Mouse (Mus musculus) lung, embryonic 14.5 days (tissue): ENCODE data around the gene Ldlr. TPM values are rescaled to one million over a fixed set of nuclear protein-coding genes. Genes with fewer than 3 reads are reported as not detected.
"Not testable (repeated sequence)": the region's sequence is repeated elsewhere in the genome, so short reads cannot be mapped to it uniquely, and the experiment has no call there.

Experiments
- ATAC-seq: fragments of 200-750 bp; cut with Nextera tagmentation; 2 replicates; pipeline ENCODE4 v1.8.0; 2017; ENCODE audit warnings: mild to moderate bottlenecking, moderate TSS enrichment, moderate library complexity; ENCODE audit not compliant: insufficient read depth
- DNase-seq: peaks from one replicate; pipeline ENCODE4 v3.0.0-alpha.2; 2015
- H3K27ac ChIP-seq: fragments of 300-500 bp; sonication (generic); 2 replicates; pipeline ENCODE4 v1.5.1; 2014; ENCODE audit warnings: low read depth, mild to moderate bottlenecking, moderate library complexity
- H3K27me3 ChIP-seq: fragments of 300-500 bp; sonication (generic); 2 replicates; pipeline ENCODE4 v1.6.1; 2014; ENCODE audit warnings: low read length, control low read depth; ENCODE audit not compliant: insufficient read depth
- H3K36me3 ChIP-seq: fragments of 300-500 bp; sonication (generic); 2 replicates; pipeline ENCODE4 v1.6.1; 2014; ENCODE audit warnings: control low read depth; ENCODE audit not compliant: insufficient read depth
- H3K4me1 ChIP-seq: fragments of 300-500 bp; sonication (generic); 2 replicates; pipeline ENCODE4 v1.6.1; 2014; ENCODE audit warnings: antibody characterized with exemption, control low read depth; ENCODE audit not compliant: insufficient read depth
- H3K4me2 ChIP-seq: fragments of 300-500 bp; sonication (generic); 2 replicates; pipeline ENCODE4 v1.6.1; 2014; ENCODE audit warnings: mild to moderate bottlenecking
- H3K4me3 ChIP-seq: fragments of 300-500 bp; sonication (generic); 2 replicates; pipeline ENCODE4 v1.5.1; 2014; ENCODE audit warnings: low read depth, low read length
- H3K9ac ChIP-seq: fragments of 300-500 bp; sonication (generic); 2 replicates; pipeline ENCODE4 v1.6.1; 2014
- H3K9me3 ChIP-seq: fragments of 300-500 bp; sonication (generic); 2 replicates; pipeline ENCODE4 v1.6.1; 2016; ENCODE audit warnings: low read depth, low read length, control low read depth
- CTCF ChIP-seq: IDR thresholded peaks from 2 replicates; pipeline ENCODE4 v1.5.1; 2016; ENCODE audit warnings: antibody characterized with exemption, low read depth
- WGBS: fragments of 180-500 bp; shearing (Covaris S2); extraction: QIAGEN DNeasy Blood & Tissue Kit; methylation state at CpG from one replicate; pipeline ENCODE4 v1.1.7; 2014; 5-methylcytosine and 5-hydroxymethylcytosine counted together
- polyA plus RNA-seq: library from polyadenylated mRNA; unstranded; fragments of >200 nt; fragmentation: Nextera tagmentation; extraction: Ambion mirVana; gene quantifications from 2 replicates; pipeline ENCODE4 v1.2.1, GENCODE M21; 2014

The Ldlr gene
- polyA plus RNA-seq, 1 experiment from 2014 or later: 24.4 TPM

- no peak overlapping the region for H3K4me3 ChIP-seq
- 33% methylated on average over 2 of the region's 2 CpGs for WGBS
- ATAC-seq (no peak), DNase-seq (peak; percentile 69)
- peak; percentile 53 for TF ChIP-seq CTCF
- H3K4me2 ChIP-seq: no peak overlapping the region
- H3K4me1 ChIP-seq: no peaks in the 10 kb centered on the region
- H3K36me3 ChIP-seq: peaks cover 95% of the 10 kb centered on the region
- H3K9ac ChIP-seq: no peak overlapping the region
- H3K27me3 ChIP-seq: no peaks in the 10 kb centered on the region
- no peaks in the 10 kb centered on the region for H3K9me3 ChIP-seq
- no peak overlapping the region for H3K27ac ChIP-seq
These were observed 31.4 kb upstream of the Ldlr start for GRCm38 (mm10) chr9:21691862-21692261.

- H3K9me3 ChIP-seq: no peaks in the 10 kb centered on the region
- no peak for TF ChIP-seq CTCF
- 93% methylated on average over 4 of the region's 4 CpGs for WGBS
- no peak overlapping the region for H3K9ac ChIP-seq
- no peak overlapping the region for H3K4me2 ChIP-seq
- H3K27ac ChIP-seq: no peak overlapping the region
- ATAC-seq: no peak
- no peaks in the 10 kb centered on the region for H3K4me1 ChIP-seq
- no peak for DNase-seq
- H3K36me3 ChIP-seq: peaks cover 95% of the 10 kb centered on the region
- H3K27me3 ChIP-seq: no peaks in the 10 kb centered on the region
- H3K4me3 ChIP-seq: no peak overlapping the region
These were observed 30.8 kb upstream of the Ldlr start for GRCm38 (mm10) chr9:21692491-21692890.

GRCm38 (mm10) chr9:21694071-21694470 is 29.2 kb upstream of the Ldlr start:
- no peak for DNase-seq
- peaks cover 90% of the 10 kb centered on the region for H3K36me3 ChIP-seq

GRCm38 (mm10) chr9:21695229-21695792 is 28.0 kb upstream of the Ldlr start:
- WGBS: 85% methylated on average over 5 of the region's 5 CpGs
- DNase-seq (no peak), ATAC-seq (no peak)
- Histone ChIP-seq H3K4me3 (no peak overlapping the region), H3K27me3 (no peaks in the 10 kb centered on the region), H3K4me1 (no peaks in the 10 kb centered on the region), H3K9me3 (no peaks in the 10 kb centered on the region), H3K4me2 (no peak overlapping the region), H3K36me3 (peaks cover 92% of the 10 kb centered on the region), H3K9ac (no peak overlapping the region), H3K27ac (no peak overlapping the region)
- TF ChIP-seq CTCF: no peak

More at GRCm38 (mm10) chr9:21694071-21694470, 29.2 kb upstream of the Ldlr start:
- Histone ChIP-seq H3K27me3 (no peaks in the 10 kb centered on the region), H3K9me3 (no peaks in the 10 kb centered on the region), H3K27ac (no peak overlapping the region), H3K4me1 (no peaks in the 10 kb centered on the region), H3K4me2 (no peak overlapping the region), H3K4me3 (no peak overlapping the region), H3K9ac (no peak overlapping the region)
- no peak for TF ChIP-seq CTCF
- no peak for ATAC-seq

GRCm38 (mm10) chr9:21697121-21697520 is 26.2 kb upstream of the Ldlr start:
- DNase-seq: no peak
- no peaks in the 10 kb centered on the region for H3K27me3 ChIP-seq
- H3K36me3 ChIP-seq: peaks cover 93% of the 10 kb centered on the region
- no peak for ATAC-seq
- H3K9ac ChIP-seq: no peak overlapping the region
- H3K4me1 ChIP-seq: no peaks in the 10 kb centered on the region
- H3K4me3 ChIP-seq: no peak overlapping the region
- no peak overlapping the region for H3K27ac ChIP-seq
- WGBS: 83% methylated on average over 6 of the region's 6 CpGs
- no peaks in the 10 kb centered on the region for H3K9me3 ChIP-seq
- no peak overlapping the region for H3K4me2 ChIP-seq
- no peak for TF ChIP-seq CTCF

- ATAC-seq, DNase-seq, H3K4me3 ChIP-seq, H3K9me3 ChIP-seq, H3K9ac ChIP-seq, H3K4me1 ChIP-seq, H3K27me3 ChIP-seq, H3K4me2 ChIP-seq, H3K27ac ChIP-seq: not testable (repeated sequence)
- TF ChIP-seq CTCF: 0 out of 2 replicates have a peak, but pooled peaks have one; percentile 9
- WGBS: 78% methylated on average over 6 of the region's 6 CpGs
- H3K36me3 ChIP-seq: peaks cover 94% of the 10 kb centered on the region
These were observed 24.0 kb upstream of the Ldlr start for GRCm38 (mm10) chr9:21699280-21699679.

- ATAC-seq (no peak), DNase-seq (no peak)
- 93% methylated on average over 14 of the region's 14 CpGs for WGBS
- no peaks in the 10 kb centered on the region for H3K9me3 ChIP-seq
- no peak overlapping the region for H3K27ac ChIP-seq
- H3K9ac ChIP-seq: no peak overlapping the region
- H3K36me3 ChIP-seq: peaks cover 94% of the 10 kb centered on the region
- no peaks in the 10 kb centered on the region for H3K27me3 ChIP-seq
- no peaks in the 10 kb centered on the region for H3K4me1 ChIP-seq
- TF ChIP-seq CTCF: no peak
- H3K4me2 ChIP-seq: no peak overlapping the region
- H3K4me3 ChIP-seq: no peak overlapping the region
These were observed 22.2 kb upstream of the Ldlr start for GRCm38 (mm10) chr9:21701091-21701490.
